Mouse (Mus musculus) neural tube, embryonic 14.5 days (tissue): ENCODE results near the gene Ubxn11. TPM values are rescaled to one million over a fixed set of nuclear protein-coding genes. Genes with fewer than 3 reads are reported as not detected.

Experiments
- ATAC-seq: fragments of 200-750 bp; cut with Nextera tagmentation; 2 replicates; pipeline ENCODE4 v1.8.0; 2017; ENCODE audit warnings: low read depth, mild to moderate bottlenecking, moderate TSS enrichment, moderate library complexity
- H3K27ac ChIP-seq: fragments of 300-500 bp; sonication (generic); 2 replicates; pipeline ENCODE4 v1.5.1; 2014; ENCODE audit warnings: low read depth, mild to moderate bottlenecking, control low read depth, low read length, moderate library complexity, mixed read lengths
- H3K27me3 ChIP-seq: fragments of 300-500 bp; sonication (generic); 2 replicates; pipeline ENCODE4 v1.6.1; 2014; ENCODE audit warnings: low read length; ENCODE audit not compliant: control insufficient read depth, insufficient read depth
- H3K36me3 ChIP-seq: fragments of 300-500 bp; sonication (generic); 2 replicates; pipeline ENCODE4 v1.6.1; 2014; ENCODE audit warnings: low read length, mixed read lengths; ENCODE audit not compliant: control insufficient read depth, insufficient read depth
- H3K4me1 ChIP-seq: fragments of 300-500 bp; sonication (generic); 2 replicates; pipeline ENCODE4 v1.6.1; 2014; ENCODE audit warnings: low read length; ENCODE audit not compliant: control insufficient read depth, insufficient read depth
- H3K4me2 ChIP-seq: fragments of 300-500 bp; sonication (generic); 2 replicates; pipeline ENCODE4 v1.6.1; 2014; ENCODE audit warnings: mild to moderate bottlenecking, low read depth, low read length, control low read depth
- H3K4me3 ChIP-seq: fragments of 300-500 bp; sonication (generic); 2 replicates; pipeline ENCODE4 v1.5.1; 2014; ENCODE audit warnings: low read depth, low read length, control low read depth, mixed read lengths
- H3K9ac ChIP-seq: fragments of 300-500 bp; sonication (generic); replicated peaks from 2 replicates; pipeline ENCODE4 v1.6.1; 2014; ENCODE audit warnings: low read depth, mild to moderate bottlenecking, control low read depth, low read length, mixed read lengths
- H3K9me3 ChIP-seq: fragments of 300-500 bp; sonication (generic); 2 replicates; pipeline ENCODE4 v1.6.1; 2016; ENCODE audit warnings: low read length; ENCODE audit not compliant: control insufficient read depth
- WGBS: fragments of 180-500 bp; shearing (Covaris S2); extraction: QIAGEN DNeasy Blood & Tissue Kit; methylation state at CpG from one replicate; pipeline ENCODE4 v1.1.7; 2014; 5-methylcytosine and 5-hydroxymethylcytosine counted together
- polyA plus RNA-seq: library from polyadenylated mRNA; unstranded; fragments of >200 nt; fragmentation: Nextera tagmentation; extraction: Ambion mirVana; gene quantifications from 2 replicates; pipeline ENCODE4 v1.2.1, GENCODE M21; 2014

The Ubxn11 gene
- 21.7 and 26.9 TPM in 2 replicates for polyA plus RNA-seq

DNA sequence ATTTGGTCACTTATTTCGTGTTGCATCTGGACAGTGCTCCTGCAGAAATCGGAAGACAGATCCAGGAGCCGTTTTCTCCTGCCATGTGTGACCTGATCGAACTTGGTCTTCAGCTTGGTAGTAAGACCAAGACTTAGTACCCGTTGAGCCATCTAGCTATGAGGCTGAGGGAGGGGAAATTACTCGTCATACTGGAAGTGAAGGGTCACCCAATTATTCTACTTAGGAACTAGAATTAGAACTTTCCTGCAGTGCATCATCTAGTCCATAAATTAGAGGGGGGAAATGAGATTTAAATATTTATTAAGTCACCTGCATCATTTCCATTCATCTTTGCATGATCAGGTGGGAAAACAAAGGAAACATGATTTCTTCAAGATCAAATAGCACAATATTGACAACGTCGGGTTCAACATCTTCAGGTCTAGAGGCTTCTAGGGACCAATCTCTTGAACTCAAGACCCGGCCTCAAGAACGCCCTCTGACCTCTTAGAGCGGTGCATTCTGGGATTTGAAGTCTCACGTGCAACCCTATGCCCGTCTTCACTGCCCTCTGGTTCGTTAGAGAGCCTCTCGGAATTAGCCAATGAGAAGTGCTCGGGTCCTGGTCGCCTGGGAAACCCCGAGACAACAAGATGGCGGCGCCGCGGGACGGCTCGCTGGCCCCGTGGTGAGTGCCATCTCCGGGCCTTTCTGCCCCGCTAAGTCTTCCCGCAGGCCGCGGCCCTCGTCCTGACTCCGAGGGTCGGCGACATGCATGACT is at the start of gene Ubxn11:
Gene Ubxn11, plus strand, starts transcription at position 592 of the 763 bp plus-strand sequence.
- Histone ChIP-seq H3K4me1 (no peaks in the 10 kb centered on the region), H3K27me3 (no peaks in the 10 kb centered on the region), H3K9ac (peak within 1 kb of the TSS; percentile 54), H3K27ac (no peak within 1 kb of the TSS), H3K36me3 (no peaks in the 10 kb centered on the region), H3K4me3 (peak within 1 kb of the TSS; percentile 63), H3K9me3 (no peaks in the 10 kb centered on the region), H3K4me2 (peak within 1 kb of the TSS; percentile 51)
- WGBS = 19% methylated on average over 32 of the region's 34 CpGs
- ATAC-seq = peak; percentile 98

DNA sequence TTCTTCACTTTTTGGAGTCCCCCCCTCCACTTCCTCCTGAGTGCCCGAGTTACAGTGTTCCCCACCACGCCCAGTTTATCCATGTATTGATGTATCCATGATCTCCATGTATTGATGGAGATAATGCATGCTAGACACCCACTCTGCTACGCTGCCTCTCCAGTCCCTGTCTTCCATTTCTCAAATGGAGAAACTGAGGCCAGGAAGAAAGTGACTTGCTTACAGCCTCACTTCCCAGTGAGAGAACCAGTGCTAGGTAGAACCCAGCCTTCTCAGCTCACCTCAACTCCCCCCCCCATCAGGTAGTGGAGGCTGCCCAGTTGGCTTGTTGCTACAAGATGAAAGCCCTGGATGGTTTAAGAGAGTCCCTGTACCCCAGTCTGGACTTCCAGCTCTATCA is 48.8 kb upstream of the Ubxn11 start, which contains the start of gene Zfp683:
Gene Zfp683, plus strand, starts transcription at position 301 of the 400 bp plus-strand sequence.
- Histone ChIP-seq H3K27me3 (no peaks in the 10 kb centered on the region), H3K36me3 (no peaks in the 10 kb centered on the region), H3K9ac (no peak within 1 kb of the TSS), H3K4me3 (no peak within 1 kb of the TSS), H3K27ac (no peak within 1 kb of the TSS), H3K9me3 (no peaks in the 10 kb centered on the region), H3K4me1 (no peaks in the 10 kb centered on the region), H3K4me2 (no peak within 1 kb of the TSS)
- 96% methylated on average over 3 of the region's 3 CpGs for WGBS
- ATAC-seq = no peak

DNA sequence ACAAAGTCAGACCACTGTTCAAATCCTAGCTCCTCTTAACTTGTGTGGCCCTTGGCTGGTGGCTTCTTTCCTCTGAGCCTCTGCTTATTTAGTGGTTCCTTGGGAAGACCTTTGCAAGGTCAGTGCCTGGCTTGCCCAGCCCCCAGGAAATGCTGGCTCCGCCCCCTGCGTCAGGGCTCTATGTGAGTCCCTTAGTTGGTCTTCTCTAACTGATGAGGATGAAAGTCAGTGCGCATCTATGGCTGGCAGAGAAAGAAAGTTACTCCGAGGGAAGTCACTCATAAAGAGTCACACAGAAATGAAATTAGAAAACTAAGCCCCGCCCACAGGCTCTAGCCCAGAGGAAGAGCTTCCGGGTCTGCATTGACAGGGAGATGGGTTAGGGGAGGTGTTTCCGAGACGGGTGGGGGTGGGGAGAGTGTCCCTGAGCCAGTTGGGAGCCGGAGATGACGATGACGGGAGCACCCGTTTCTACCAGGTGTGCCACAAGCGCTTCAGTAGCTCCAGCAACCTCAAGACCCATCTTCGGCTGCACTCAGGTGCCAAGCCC is 44.1 kb upstream of the Ubxn11 start:
- Histone ChIP-seq H3K36me3 (no peaks in the 10 kb centered on the region), H3K9me3 (no peaks in the 10 kb centered on the region), H3K4me2 (no peak overlapping the region), H3K4me3 (no peak overlapping the region), H3K27me3 (no peaks in the 10 kb centered on the region), H3K27ac (no peak overlapping the region), H3K4me1 (no peaks in the 10 kb centered on the region), H3K9ac (no peak overlapping the region)
- 29% methylated on average over 14 of the region's 14 CpGs for WGBS
- ATAC-seq = no peak

- H3K4me3 ChIP-seq = no peak overlapping the region
- H3K9me3 ChIP-seq = no peaks in the 10 kb centered on the region
- no peak overlapping the region for H3K9ac ChIP-seq
- no peaks in the 10 kb centered on the region for H3K4me1 ChIP-seq
- 83% methylated on average over 6 of the region's 6 CpGs for WGBS
- no peak overlapping the region for H3K27ac ChIP-seq
- no peaks in the 10 kb centered on the region for H3K27me3 ChIP-seq
- H3K4me2 ChIP-seq = no peak overlapping the region
- ATAC-seq = no peak
- no peaks in the 10 kb centered on the region for H3K36me3 ChIP-seq
Observed at GRCm38 (mm10) chr4:134058908-134059307, 43.5 kb upstream of the Ubxn11 start.

- no peaks in the 10 kb centered on the region for H3K9me3 ChIP-seq
- no peak within 1 kb of the TSS for H3K4me3 ChIP-seq
- H3K9ac ChIP-seq = no peak within 1 kb of the TSS
- no peak within 1 kb of the TSS for H3K27ac ChIP-seq
- no peak within 1 kb of the TSS for H3K4me2 ChIP-seq
- WGBS = 52% methylated on average over 28 of the region's 28 CpGs
- no peaks in the 10 kb centered on the region for H3K27me3 ChIP-seq
- ATAC-seq = no peak
- H3K4me1 ChIP-seq = no peaks in the 10 kb centered on the region
- H3K36me3 ChIP-seq = no peaks in the 10 kb centered on the region
Observed at GRCm38 (mm10) chr4:134060135-134060865, 42.1 kb upstream of the Ubxn11 start, which contains the start of gene Crybg2. TSS of gene Crybg2 (plus strand) at chr4:134060815.

DNA sequence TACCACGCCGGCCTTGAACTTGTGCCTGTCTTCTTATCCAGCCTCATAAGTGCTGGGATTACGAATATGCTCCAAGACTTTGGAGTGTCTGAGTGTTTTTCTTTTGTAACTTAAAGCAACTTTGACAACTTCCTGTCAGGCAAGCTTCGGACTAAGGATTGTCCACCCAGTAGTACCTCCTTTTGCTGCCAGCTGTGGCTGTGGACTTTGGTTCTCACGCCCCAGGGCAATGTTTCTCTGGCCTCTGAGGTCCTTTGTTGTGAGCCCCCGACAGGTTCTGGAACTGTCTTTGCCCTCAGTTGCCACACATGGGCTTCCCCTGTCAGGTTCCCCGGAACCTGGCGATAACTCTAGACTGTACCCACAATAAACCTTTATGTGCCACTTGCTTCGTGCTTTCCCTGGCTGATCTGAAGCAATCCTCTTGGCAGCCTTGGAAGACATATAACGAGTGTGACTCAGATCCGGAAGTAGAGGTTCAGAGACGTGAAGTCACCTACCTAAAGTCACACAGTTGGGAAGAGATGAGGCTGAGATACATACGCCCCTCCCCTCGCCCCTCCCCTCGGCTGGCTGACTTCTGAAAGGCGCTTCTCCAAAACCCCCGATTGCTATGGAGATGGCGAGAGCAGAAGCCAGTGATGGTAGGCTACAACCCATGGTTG is 41.1 kb upstream of the Ubxn11 start:
- Histone ChIP-seq H3K4me3 (no peak overlapping the region), H3K36me3 (no peaks in the 10 kb centered on the region), H3K4me2 (no peak overlapping the region), H3K9ac (no peak overlapping the region), H3K4me1 (no peaks in the 10 kb centered on the region), H3K9me3 (no peaks in the 10 kb centered on the region), H3K27ac (no peak overlapping the region), H3K27me3 (no peaks in the 10 kb centered on the region)
- WGBS = 62% methylated on average over 18 of the region's 18 CpGs
- no peak for ATAC-seq

DNA sequence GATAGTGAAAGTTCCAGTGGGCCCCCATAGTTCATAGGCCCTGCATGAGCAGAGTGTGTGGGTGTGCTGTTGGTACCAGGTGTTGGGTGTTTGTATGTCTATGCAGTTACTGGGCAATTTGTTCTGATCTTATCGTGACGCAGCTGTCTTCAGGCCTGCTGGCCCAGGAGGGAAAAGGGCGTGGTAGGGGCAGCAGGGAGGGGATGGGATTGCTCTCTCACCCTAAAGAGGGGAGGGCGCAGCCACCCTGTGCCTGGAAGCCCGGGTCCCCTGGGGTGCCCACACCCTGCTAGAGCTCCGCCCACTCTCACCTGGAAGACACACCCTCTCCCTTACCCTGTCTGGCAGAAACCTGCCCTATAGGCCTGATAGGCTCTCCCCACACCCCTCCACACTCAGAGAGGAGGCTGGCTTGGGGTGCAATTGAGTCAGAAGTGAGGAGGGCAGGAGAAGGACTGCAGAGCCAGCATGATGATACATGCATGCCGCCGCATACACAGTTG is 40.4 kb upstream of the Ubxn11 start:
- H3K27me3 ChIP-seq = no peaks in the 10 kb centered on the region
- no peak overlapping the region for H3K4me3 ChIP-seq
- H3K9ac ChIP-seq = no peak overlapping the region
- no peak for ATAC-seq
- no peaks in the 10 kb centered on the region for H3K9me3 ChIP-seq
- H3K4me2 ChIP-seq = no peak overlapping the region
- 57% methylated on average over 8 of the region's 8 CpGs for WGBS
- no peaks in the 10 kb centered on the region for H3K4me1 ChIP-seq
- H3K27ac ChIP-seq = no peak overlapping the region
- no peaks in the 10 kb centered on the region for H3K36me3 ChIP-seq

- no peaks in the 10 kb centered on the region for H3K27me3 ChIP-seq
Observed at GRCm38 (mm10) chr4:134062561-134062960, 39.8 kb upstream of the Ubxn11 start.

More at GRCm38 (mm10) chr4:134062561-134062960, 39.8 kb upstream of the Ubxn11 start:
- Histone ChIP-seq H3K9ac (no peak overlapping the region), H3K4me3 (no peak overlapping the region), H3K4me1 (no peaks in the 10 kb centered on the region), H3K9me3 (no peaks in the 10 kb centered on the region), H3K36me3 (no peaks in the 10 kb centered on the region), H3K4me2 (no peak overlapping the region), H3K27ac (no peak overlapping the region)
- ATAC-seq = no peak
- 71% methylated on average over 8 of the region's 8 CpGs for WGBS
